Mouse (Mus musculus): Measurements from ENCODE around the gene Ankfn1. TPM values are rescaled to one million over a fixed set of nuclear protein-coding genes. Genes with fewer than 3 reads are reported as not detected.

Ankfn1 gene
- total RNA-seq (2021), result under 1 TPM in 1 of 2 experiments, not detected in 1; 0.10 TPM
- long read RNA-seq, experiment 1, result 0 reads
- long read RNA-seq, experiment 2, result 0 reads

DNA sequence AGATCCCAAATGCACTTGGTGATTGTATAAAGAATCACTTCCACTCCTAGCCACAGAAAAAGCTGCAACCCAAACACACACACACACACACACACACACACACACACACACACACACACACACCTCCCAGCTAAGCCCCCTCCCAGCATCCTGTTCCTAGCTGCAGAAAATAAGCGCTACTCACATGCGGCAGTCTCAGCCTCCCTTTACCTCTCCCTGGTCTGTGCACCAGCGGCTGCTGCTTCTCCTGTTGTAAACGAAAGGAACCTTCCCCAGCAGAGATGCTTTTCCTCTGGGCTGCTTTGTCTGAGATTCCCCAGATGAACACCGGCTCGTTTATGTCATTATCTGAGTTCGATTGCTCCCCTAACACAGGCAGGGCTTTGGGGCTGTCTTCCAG lies at the start of gene Ankfn1:
Ankfn1 (minus strand) TSS at position 223 of the 400 bp plus-strand sequence.
- no peak for DNase-seq

DNA sequence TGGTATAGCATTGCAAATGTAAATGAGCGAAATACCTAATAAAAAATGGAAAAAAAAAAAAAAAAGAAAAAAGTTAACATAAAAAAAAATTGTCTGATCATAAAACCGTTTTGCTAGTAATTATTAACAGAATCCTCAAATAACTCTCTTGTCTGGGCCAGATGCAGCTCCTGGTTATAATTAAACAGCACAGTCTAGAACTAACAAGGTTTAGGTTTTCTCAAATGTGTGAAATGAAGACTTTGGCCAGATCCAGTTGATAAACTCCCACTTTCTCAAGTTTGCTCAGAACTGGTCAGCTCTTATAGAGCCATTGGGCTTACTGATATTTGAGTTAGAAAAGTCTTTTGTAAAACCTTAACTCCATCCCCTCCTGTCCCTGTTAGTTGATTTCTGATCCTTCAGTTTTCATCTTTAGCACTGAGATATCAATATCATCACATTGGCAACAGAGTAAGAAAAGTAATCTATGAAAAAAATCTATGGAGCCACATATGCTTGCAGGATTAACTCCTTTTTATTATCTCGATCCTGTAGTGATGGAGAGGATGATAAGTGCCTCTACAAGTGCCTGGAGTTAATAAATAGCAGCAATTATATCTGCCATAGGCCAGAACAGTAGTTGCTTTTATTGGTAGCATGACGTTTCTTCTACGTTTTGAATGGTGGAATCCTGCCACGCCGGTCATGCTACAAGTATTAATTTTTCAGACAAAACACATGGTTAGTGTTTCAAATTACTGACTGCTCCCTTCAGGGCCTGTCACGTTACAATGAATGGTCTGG lies 46.4 kb upstream of the Ankfn1 start:
- DNase-seq, result no peak

DNA sequence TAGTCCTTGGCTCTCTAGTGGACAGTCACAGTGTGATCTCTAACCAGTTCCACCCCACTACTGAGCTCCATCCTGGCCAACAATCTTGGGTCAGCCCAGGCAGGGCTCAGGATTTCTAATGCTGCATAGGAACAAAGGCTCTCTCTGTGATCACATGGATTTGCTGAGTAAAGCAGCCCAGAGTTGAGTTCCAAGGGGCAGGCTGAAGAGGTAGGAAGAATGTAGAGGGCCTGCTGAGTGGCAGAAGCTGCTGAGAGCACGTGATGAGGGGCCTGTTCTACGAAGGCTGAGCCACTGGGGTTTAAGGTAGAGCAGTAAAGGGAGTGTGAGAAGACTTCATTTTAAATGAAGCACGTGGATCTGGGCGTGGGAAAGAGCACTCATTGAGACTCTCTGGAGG lies 41.1 kb upstream of the Ankfn1 start:
- no peak for DNase-seq

DNA sequence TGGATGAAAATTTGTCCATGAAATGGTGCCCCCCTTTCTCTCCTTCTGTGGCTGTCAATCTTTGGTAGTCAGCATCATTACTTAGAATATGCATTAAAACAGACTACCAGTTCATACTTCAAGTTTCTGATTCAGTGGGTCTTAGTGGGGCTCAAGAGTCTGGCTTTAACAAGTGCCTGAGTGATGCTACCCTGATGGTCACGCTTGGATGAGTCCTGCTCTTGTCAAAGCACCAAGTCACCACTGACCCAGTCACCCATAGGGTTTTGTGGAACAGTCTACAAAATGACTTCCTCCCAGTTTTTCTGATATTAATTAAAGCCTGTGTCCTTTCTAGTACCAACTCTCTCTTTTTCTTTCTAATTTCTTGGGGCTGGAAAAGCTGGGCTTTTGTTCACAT lies 34.0 kb upstream of the Ankfn1 start:
- no peak for DNase-seq

DNA sequence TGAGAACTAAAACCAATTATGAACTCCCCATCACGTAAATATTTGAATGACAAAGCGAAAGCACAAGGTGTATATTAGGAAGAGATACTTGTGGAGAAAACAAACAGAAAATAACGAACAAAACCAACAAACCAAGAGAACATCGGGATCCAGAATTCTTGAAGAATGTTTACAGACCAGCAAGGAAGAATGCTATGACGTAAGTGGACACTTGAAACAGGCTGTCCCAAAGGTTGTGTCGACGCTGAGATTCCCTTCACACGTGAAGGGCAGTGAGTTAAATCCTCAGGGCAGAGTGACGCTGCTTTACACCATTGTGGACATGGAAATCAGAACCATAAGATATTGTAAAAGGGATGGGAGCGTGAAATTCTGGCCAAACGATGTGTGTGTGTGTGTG lies 30.5 kb upstream of the Ankfn1 start:
- no peak for DNase-seq

DNA sequence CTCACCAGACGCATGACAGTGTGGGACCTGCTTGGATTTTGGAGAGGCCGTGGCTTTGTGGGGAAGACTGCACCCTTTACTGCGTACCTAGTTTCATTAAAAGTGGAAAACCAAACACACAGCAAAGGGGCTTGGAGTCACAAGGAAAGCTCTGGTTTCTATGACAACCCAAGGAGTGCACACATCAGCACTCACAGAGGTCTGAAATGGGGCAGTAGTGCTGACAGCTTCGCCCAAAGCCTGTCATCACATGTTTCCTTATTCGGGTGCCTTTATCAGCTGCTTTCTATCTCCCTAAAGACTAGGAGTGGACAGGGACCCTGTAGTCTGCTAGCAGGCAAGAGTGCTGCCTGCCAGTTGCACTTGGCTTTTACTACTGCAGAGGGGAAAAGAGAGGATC lies 27.4 kb upstream of the Ankfn1 start:
- no peak for DNase-seq

DNA sequence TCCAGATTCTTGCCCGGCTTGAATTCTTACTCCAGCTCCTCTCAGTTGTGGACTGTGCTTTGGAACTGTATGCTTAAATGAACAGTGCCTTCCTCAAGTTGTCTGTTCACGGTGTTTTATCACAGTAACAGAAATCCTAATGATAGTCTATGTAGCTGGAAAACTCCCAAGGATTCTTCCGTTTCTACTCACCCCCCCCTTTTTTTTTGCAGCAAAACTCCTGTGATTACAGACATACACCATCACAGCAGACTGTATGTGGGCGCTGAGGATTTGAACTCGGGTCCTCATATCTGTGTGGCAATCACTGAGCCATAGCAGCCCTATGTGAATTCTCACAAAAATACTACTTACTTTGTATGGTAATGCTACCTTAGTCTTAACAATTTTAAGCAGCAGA lies 26.5 kb upstream of the Ankfn1 start:
- no peak for DNase-seq

DNA sequence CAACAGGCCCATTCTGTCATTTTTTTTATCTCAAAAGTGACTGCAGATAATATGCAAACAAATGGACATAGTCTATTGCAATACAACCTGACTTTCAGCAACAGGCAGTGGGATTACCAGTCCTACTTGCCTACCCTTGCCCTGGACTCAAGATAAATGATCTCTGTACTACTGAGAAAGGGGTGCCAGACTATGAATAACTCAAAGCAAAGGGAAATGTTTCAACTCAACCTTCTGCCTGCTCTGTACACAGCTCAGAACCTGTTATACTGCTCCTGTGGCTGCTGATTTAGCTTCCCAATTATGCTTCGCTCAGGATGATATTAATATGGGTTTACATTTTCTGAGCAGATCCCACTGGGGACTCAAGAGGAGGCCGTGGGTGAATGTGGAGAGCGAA lies 15.3 kb upstream of the Ankfn1 start:
- DNase-seq, result no peak

DNA sequence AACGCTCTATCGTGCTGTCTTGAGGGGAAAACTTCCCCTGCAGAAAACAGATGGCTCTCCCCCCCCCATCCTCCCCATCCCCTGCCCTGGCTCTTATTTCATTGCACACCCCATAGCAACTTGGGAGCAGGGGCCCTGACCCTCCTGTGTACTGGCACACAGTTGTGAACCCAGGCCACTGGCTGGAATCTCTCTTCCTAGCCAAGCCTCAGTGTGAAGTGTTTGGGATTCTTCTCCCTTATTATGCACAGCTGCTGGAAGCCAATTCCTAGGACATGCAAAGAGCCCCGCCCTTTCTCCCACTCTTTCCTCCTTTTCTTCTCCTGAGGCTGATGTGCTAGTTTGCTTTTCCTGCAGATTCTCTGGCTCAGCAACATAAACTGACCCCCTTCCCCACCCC lies 1.4 kb downstream of the Ankfn1 start:
- no peak for DNase-seq

DNA sequence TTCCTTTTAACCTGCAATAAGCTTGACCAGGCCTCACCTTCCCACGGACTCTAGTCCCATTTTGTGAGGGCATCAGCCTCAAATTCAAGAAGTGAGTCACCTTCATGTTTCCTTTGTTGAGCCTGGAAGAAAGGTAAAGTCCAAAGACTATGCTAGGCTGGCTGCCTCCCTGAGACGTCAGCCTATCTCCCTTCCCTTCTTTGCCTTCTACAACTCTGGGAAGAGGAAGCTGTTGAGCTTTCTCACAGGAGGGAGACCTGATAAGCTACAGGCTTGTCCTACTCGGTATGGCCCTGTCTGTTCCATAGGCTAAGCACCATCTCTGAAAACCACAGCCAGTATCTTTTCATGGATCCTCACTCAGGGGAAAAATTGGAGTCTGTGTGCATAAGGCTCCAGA lies 2.5 kb downstream of the Ankfn1 start:
- no peak for DNase-seq

DNA sequence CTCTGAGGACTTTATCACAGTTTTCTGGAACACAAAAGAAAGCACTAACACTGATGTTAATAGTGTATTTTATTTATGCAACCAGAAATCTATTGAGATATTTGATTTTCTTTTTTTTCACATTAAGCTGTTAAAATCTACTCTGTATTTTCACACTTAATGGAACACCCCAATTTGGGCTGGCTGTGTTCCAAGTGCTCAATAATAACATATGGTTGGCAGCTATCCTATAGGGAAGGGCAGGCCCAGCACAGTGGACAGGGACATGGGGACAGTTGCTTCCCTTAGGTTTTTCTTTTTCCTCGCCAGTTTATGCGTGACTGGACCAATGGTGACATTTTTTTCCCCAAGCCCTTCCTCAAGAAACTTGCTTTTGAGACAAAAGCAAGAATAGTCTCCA lies 4.5 kb downstream of the Ankfn1 start:
- DNase-seq, result no peak

DNA sequence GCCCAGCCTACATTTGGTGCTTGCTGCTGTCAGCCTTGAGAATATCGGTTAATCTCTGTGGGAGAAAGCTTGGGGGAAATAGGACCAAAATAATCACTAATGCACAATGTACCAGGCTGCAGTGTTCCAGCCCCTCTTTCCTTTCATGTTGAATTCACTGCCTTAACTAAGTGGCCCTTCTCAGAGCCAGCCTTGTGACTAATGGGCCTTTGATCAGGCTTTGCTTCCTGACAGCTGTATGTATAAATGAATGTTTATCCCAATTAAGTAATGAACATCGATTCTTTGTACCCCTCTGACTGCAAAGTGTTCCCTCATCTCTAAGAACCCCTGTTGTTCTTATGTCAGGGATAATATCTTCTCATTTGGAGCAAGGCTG lies 11.7 kb downstream of the Ankfn1 start:
- DNase-seq, result no peak

DNA sequence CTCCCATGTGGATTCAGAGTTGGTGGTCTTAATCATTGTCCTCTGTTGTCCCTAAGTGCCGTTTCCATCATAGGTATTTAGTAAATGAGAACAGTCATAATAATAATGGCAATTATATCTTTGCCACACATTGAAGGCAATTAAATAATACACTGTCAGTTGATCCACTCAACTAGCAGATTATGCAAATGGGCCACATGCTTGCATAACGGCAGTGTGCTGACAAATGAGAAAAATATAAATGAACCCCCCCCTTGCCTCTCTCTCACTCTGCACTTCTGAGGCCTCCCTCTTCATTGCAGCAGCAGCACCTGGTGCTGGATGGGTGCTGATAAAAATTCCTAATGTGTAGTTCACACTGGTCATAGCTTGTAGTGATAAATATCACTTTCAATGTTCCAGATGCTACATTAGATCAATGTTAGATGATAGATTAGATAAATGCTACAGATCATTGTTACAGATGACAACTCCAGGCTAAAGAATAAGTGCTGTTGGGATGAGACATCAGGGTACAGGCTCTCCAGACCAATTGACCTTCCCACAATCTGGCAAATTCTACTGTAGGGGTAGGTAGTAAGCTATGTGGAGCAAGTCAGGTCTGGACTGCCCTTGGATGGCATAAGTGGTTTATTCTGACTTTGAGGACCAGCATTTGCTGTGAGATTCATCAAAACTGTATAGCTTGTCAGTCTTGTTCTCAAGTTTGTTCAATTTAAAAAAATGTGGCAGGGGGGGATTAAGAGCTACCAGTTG lies 12.3 kb downstream of the Ankfn1 start:
- no peak for DNase-seq

DNA sequence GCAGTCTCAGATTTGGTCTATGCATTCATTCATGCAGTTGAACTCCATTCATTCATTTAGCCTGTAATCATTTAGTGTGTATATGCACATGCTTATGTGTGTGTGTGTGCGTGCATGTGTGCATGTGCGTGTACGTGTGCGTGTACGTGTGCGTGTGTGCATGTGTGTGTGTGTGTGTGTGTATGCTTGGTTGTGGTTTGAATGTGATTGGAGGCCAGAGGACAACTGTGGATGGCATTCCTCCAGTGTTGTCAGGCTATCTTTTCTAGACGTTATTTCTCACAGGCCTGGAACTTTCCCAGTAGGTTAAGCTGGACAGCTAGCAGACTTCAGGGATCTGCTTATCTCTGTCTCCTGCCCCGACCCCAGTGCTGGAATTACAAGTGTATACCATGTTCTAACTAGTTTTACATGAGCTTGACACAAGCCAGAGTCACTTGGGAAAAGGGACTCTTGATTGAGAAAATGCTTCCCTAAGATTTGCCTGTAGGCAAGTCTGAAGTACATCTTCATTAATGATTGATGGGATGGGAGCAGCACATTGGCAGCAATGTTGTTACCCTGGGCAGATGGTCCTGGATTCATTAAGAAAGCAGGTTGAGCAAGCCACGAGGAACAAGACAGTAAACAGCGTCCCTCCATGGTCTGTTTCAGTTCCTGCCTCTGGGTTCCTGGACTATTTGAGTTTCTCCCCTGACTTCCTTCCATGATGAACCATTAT lies 43.3 kb downstream of the Ankfn1 start:
- DNase-seq, result no peak

DNA sequence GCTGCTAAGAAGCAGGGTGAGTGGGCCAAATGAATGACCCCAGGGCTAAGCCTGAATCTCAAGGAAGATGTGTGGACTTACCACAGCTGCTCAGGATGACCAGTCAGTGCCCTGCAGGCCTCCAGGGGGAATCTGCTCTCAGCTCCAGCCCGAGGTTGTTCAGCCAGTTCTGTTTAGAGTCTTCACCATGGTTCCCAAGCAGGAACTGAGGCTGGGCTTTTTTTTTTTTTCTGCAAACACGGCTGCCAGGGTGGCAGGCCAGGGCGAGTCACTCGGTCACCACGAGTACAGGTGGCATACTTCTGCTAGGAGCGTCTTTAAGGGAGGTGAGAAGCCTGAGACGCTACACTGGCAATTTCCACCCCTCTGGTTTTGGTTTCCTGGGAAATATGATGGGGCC lies 43.9 kb downstream of the Ankfn1 start:
- no peak for DNase-seq

DNA sequence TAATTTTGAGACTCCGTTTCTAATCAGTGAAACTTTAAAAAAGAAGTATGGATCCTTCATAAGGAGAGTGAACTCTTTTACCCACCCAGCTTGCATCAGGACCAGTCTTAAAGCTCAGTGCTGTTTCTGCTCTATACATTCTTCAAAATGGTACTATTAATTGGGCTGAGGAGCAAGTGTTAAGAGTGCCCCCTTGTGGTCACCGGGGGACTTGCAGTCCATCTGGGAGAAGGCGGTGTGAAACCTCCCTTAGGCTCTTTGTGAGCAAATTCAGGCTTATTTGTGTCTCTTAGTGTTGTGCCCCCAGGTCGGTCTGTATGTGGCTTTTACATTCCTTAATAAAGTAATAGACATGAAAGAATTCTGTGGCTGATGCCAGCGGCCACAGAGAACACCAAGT lies 56.6 kb downstream of the Ankfn1 start:
- DNase-seq, result peak; percentile 19 to 75

DNA sequence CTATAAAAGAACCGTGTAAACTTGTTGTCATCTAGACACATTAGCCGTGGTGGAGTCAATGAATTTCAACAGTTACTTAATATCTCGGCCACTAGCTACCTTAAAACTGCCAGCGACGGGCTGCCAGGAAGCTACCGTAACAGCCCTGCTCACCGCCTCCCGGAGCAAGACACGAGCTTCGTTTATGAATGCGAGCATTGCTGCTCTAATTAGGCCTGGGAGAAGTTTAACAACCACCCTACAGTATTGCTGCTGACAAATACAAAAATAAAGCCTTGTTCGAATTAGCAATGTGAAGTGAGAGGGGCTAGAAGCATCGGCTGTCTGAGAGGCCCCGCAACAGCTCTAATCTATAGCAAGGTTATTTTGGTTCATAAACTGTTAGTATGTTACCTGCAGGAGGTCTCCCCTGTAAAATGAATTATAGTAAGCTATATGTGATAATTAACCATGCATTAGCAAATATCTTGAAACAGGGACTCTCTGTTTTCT lies 58.9 kb downstream of the Ankfn1 start:
- DNase-seq, result no peak

DNA sequence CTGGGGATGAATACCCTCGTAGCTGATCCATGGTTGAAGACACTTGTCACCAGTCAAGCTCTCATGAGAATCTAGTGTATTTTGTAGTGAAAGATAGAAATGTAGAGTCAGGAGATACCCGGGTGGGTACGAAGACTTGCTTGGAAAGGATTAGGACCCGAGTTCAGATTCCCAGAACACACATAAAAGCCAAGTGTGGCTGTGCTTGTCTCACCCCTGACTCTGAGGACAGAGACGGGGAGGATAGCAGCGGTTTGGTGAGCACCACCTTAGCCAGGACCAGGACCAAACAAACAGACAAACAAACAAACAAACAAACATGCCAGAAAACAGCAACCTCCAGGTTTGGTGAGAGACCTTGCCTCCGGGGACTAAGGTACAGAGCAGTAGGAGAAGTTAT lies 61.1 kb downstream of the Ankfn1 start:
- DNase-seq, result no peak

DNA sequence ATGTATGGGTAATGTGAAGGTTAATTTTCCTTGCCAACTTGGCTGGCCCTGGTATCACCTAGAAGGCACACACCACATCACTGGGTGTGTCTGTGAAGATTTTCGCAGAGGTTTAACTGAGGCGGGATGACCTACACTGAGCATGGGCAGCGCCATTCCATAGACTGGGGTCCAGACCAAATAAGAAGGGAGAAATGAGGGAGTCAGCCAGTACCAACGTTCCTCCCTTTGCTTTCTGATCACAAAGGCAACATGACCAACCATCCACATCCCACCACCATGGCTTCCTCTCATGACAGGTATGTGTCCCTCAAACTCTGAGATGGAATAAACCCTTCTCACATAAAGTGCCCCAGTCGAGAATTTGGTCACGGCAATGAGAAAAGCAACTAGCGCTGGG lies 68.9 kb downstream of the Ankfn1 start:
- no peak for DNase-seq

DNA sequence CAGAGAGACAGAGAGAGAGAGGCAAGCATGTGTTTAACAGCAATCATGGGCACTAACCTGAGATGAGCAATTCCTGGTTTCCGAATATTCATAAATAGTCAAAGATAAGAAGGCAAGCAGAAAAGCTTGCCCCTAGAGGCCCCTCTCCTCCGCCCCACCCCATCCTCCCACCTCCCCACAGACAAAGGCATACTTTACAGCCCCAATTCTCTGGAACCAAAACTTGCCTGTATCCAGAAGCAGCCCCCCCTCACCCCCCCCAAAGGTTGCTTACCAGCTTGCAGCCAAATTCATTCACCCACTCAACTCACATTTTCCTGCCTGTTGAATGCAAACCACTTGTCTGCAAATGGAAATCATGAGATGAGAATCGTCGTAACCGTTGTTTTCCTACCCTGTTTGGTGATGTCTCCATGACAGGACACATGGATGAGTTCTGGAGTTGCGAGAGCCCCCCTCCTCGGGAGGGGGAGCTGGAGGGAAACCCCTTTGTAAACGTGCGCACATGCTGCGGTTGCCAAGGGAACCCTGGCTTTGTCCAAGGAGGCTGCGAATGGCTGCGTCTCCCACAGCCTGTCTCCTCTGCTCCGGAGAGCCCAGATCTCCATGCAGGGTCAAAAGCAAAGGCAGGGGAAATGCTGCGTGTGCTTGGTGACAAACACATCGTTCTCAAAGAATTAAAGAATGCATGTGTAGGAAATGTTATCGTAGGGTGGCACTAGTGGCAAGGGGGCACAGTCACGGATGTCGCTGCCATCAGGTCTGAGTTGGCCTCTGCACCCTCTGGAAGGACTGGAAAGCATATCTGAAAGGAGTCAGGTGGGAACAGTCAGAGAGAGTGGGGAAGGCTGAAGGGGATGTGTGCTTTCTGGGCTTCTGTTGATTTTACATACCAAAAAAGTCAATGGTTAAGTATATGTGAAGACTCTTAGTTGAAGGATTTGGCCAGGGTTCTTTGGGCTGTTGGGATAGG lies 80.7 kb downstream of the Ankfn1 start:
- no peak for DNase-seq

DNA sequence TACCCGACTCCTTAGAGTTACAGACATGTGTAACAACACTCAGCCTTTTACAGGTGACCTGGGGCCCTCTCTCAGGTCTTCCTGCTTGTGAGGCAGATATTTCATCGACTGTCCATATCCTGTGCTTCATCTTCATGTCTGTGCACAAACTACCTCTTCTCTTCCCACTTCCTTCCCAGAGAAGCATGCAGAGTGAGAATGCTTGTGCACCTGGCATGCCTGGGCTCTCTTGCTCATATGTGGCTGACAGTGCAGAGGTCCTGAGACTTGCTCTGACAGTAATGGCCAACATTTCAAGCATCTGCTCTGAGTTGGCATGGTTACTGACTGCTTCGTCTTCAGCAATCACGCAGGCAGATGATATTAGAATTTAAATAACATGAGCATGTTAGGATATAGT lies 83.8 kb downstream of the Ankfn1 start:
- DNase-seq, result no peak

DNA sequence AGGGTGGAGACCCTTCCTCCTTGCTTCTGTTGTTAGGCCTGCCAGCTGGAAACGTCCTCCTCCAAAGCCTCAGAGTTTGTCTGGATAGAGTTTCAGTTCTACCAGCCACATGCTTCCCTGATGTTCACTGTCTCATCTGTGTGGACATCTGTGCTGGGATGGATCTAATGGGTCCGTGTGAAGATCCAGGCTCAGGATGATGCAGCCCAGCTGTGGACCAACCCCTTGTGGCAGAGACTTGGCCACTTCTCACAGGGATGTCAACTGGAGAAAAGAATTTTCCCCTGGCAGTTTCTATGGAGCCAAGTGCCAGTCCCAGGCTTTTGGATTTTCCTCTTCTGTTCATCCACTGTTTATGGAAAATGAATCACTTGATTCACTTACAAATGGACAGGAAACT lies 100.5 kb downstream of the Ankfn1 start:
- no peak for DNase-seq

Data from heart, adult 18-20 months (tissue).